Mouse (Mus musculus) heart, embryonic 15.5 days (tissue): ENCODE measurements around the gene Ptpn20. TPM values are rescaled to one million over a fixed set of nuclear protein-coding genes. Genes with fewer than 3 reads are reported as not detected.

Source experiments
- ATAC-seq: fragments of 200-750 bp; cut with Nextera tagmentation; replicated peaks from 2 replicates; pipeline ENCODE4 v1.8.0; 2017; ENCODE audit warnings: low read depth, moderate TSS enrichment; ENCODE audit not compliant: insufficient number of reproducible peaks, insufficient read depth, low FRiP score
- H3K27ac ChIP-seq: fragments of 300-500 bp; sonication (generic); 2 replicates; pipeline ENCODE4 v1.5.1; 2015; ENCODE audit warnings: mild to moderate bottlenecking, inconsistent platforms
- H3K27me3 ChIP-seq: fragments of 300-500 bp; sonication (generic); 2 replicates; pipeline ENCODE4 v1.6.1; 2015; ENCODE audit warnings: inconsistent platforms
- H3K36me3 ChIP-seq: fragments of 300-500 bp; sonication (generic); 2 replicates; pipeline ENCODE4 v1.6.1; 2015; ENCODE audit warnings: mild to moderate bottlenecking, inconsistent platforms
- H3K4me1 ChIP-seq: fragments of 300-500 bp; sonication (generic); replicated peaks from 2 replicates; pipeline ENCODE4 v1.6.1; 2015; ENCODE audit warnings: inconsistent platforms
- H3K4me2 ChIP-seq: fragments of 300-500 bp; sonication (generic); 2 replicates; pipeline ENCODE4 v1.6.1; 2015; ENCODE audit warnings: inconsistent platforms, mild to moderate bottlenecking, moderate library complexity
- H3K4me3 ChIP-seq: fragments of 300-500 bp; sonication (generic); 2 replicates; pipeline ENCODE4 v1.5.1; 2015; ENCODE audit warnings: mild to moderate bottlenecking, inconsistent platforms
- H3K9ac ChIP-seq: fragments of 300-500 bp; sonication (generic); 2 replicates; pipeline ENCODE4 v1.6.1; 2015; ENCODE audit warnings: mild to moderate bottlenecking, inconsistent platforms
- H3K9me3 ChIP-seq: fragments of 300-500 bp; sonication (generic); replicated peaks from 2 replicates; pipeline ENCODE4 v1.6.1; 2016; ENCODE audit warnings: inconsistent platforms
- WGBS: fragments of 180-500 bp; shearing (Covaris S2); methylation state at CpG from one replicate; pipeline ENCODE4 v1.1.7; 2015; ENCODE audit warnings: mixed read lengths; 5-methylcytosine and 5-hydroxymethylcytosine counted together
- polyA plus RNA-seq: library from polyadenylated mRNA; unstranded; fragments of >200 nt; fragmentation: Nextera tagmentation; extraction: Ambion mirVana; gene quantifications from 2 replicates; pipeline ENCODE4 v1.2.1, GENCODE M21; 2015

Ptpn20 gene
- polyA plus RNA-seq, 1 experiment from 2014 or later = 0.05 TPM

DNA sequence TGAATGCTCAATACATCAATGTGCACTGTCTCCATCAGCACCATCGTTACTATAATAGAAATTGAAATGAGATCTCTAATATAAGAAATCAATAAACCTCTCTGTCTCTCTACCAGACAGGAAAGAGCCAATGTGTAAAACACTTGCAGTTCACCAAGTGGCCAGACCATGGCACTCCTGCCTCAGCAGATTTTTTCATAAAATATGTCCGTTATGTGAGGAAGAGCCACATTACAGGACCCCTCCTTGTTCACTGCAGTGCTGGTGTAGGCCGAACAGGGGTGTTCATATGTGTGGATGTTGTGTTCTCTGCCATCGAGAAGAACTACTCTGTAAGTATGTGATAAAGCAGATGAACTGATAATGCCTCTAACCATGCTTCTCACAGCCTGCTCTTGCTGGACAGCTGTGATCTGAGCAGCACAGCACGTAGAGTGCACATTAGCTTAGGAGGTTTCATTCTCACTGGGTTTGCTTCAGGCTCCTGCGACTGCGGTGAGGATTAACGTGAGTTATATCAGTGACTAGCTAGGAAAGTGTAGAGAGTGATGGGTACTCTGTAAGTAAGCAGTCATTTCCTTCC, 43.9 kb downstream of the Ptpn20 start:
- H3K9me3 ChIP-seq = no peaks in the 10 kb centered on the region
- no peak for ATAC-seq
- H3K36me3 ChIP-seq = no peaks in the 10 kb centered on the region
- H3K9ac ChIP-seq = no peak overlapping the region
- H3K4me1 ChIP-seq = no peaks in the 10 kb centered on the region
- no peak overlapping the region for H3K27ac ChIP-seq
- H3K4me3 ChIP-seq = no peak overlapping the region
- H3K4me2 ChIP-seq = no peak overlapping the region
- no peaks in the 10 kb centered on the region for H3K27me3 ChIP-seq
- 58% methylated on average over 8 of the region's 8 CpGs for WGBS

- WGBS = 81% methylated on average over 4 of the region's 4 CpGs
- Histone ChIP-seq H3K36me3 (no peaks in the 10 kb centered on the region), H3K4me1 (no peaks in the 10 kb centered on the region), H3K9ac (no peak overlapping the region), H3K27me3 (no peaks in the 10 kb centered on the region), H3K9me3 (no peaks in the 10 kb centered on the region), H3K4me3 (no peak overlapping the region), H3K27ac (no peak overlapping the region), H3K4me2 (no peak overlapping the region)
- ATAC-seq = no peak
These were observed 45.3 kb downstream of the Ptpn20 start for GRCm38 (mm10) chr14:33634354-33634753.

DNA sequence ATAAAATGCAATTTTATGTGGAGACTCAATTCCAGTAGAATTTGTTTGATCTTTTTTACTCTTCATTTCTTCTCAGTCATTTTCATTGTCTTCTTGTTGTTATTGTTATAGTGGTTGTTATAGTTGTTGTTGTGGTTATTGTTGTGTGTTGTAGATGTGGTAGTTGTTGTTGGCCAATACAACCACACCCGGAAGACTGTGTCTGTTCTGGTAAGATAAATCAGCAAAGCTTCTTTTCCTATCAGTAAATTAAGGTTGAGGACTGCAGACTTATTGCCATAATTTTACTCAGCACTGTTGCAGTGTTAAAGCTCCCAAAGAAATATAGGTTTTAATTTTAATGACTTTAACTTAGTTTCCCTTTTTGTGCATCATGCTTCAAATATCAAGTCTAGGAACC, 45.8 kb downstream of the Ptpn20 start:
- no peak overlapping the region for H3K4me3 ChIP-seq
- no peaks in the 10 kb centered on the region for H3K36me3 ChIP-seq
- H3K27ac ChIP-seq = no peak overlapping the region
- H3K27me3 ChIP-seq = no peaks in the 10 kb centered on the region
- 85% methylated on average over 1 of the region's 1 CpGs for WGBS
- H3K4me1 ChIP-seq = no peaks in the 10 kb centered on the region
- ATAC-seq = no peak
- no peaks in the 10 kb centered on the region for H3K9me3 ChIP-seq
- H3K4me2 ChIP-seq = no peak overlapping the region
- H3K9ac ChIP-seq = no peak overlapping the region

- H3K4me2 ChIP-seq = no peak overlapping the region
- ATAC-seq = no peak
- no peaks in the 10 kb centered on the region for H3K36me3 ChIP-seq
- H3K27me3 ChIP-seq = no peaks in the 10 kb centered on the region
- no peak overlapping the region for H3K4me3 ChIP-seq
- H3K4me1 ChIP-seq = no peaks in the 10 kb centered on the region
- no peak overlapping the region for H3K9ac ChIP-seq
- 79% methylated on average over 5 of the region's 5 CpGs for WGBS
- no peak overlapping the region for H3K27ac ChIP-seq
- H3K9me3 ChIP-seq = no peaks in the 10 kb centered on the region
These were observed 50.4 kb downstream of the Ptpn20 start for GRCm38 (mm10) chr14:33639357-33639756.

DNA sequence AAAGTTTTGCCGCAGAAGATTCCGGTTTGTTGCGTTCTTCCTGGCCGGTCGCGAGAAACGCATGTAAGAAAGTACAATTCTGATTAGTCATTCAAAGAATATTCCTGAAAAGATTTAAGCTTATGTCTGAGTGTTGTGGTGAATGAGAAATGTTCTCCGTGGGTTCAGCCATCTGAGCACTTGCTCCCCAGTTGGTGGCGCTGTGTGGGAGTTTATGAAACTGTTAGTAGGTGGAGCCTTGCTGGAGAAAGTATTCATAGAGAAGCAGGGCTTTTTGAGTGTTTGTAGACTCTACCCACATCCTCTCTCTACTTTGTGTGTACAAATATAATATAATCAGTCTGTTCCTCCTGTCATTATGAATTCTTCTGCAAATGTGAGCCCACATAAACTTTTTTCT, 61.7 kb downstream of the Ptpn20 start:
- Histone ChIP-seq H3K4me3 (no peak overlapping the region), H3K4me1 (no peaks in the 10 kb centered on the region), H3K9ac (no peak overlapping the region), H3K27ac (no peak overlapping the region), H3K4me2 (no peak overlapping the region), H3K9me3 (no peaks in the 10 kb centered on the region), H3K36me3 (no peaks in the 10 kb centered on the region), H3K27me3 (no peaks in the 10 kb centered on the region)
- no peak for ATAC-seq
- WGBS = 92% methylated on average over 9 of the region's 9 CpGs

DNA sequence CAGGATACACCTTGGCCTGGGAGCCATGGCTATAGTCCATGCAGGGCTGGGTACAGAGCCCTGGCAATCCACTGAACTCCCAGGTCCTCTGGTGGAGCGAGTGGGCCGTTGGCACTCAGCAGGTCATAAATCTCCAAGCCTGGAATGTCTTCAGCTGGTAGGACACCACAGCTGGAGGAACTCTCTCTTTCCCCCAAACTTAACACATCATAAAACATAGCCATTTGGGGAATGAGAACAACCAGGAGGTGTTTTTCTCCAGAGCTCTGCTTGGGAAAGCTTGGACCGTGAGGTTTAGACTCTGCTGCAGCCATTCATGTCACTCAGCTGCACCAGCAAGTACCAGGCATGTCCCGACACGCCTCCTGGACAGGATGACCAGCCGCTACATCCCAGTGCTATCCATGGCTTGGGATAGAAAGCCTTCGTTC, 68.5 kb downstream of the Ptpn20 start:
- no peak overlapping the region for H3K27ac ChIP-seq
- H3K27me3 ChIP-seq = no peaks in the 10 kb centered on the region
- no peaks in the 10 kb centered on the region for H3K36me3 ChIP-seq
- 72% methylated on average over 7 of the region's 7 CpGs for WGBS
- H3K4me1 ChIP-seq = no peaks in the 10 kb centered on the region
- no peaks in the 10 kb centered on the region for H3K9me3 ChIP-seq
- H3K9ac ChIP-seq = no peak overlapping the region
- H3K4me3 ChIP-seq = no peak overlapping the region
- no peak for ATAC-seq
- H3K4me2 ChIP-seq = no peak overlapping the region

DNA sequence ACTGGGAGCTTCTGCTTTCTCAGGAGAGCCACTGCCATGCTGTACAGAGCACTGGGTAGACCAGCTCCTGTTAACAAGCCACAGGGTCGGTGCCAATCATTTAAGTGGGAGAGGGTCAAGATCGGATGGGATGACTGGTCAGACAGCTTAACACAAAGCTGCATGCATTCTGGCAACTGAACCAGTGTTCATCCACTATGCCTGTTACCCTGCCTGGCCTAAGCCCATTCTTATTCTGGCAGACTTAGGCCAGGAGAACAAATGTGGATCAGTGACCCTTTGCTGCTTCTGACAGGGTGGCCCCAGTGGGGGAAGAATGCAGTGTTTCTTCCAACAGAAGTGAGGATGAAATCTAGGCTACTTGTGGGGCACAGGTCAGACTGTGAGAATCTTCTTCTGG, 69.3 kb downstream of the Ptpn20 start:
- Histone ChIP-seq H3K4me1 (no peaks in the 10 kb centered on the region), H3K9me3 (no peaks in the 10 kb centered on the region), H3K4me3 (no peak overlapping the region), H3K27ac (no peak overlapping the region), H3K27me3 (no peaks in the 10 kb centered on the region; the same call in 1 of the 2 replicates), H3K4me2 (no peak overlapping the region), H3K9ac (no peak overlapping the region), H3K36me3 (no peaks in the 10 kb centered on the region)
- ATAC-seq = no peak
- WGBS = 63% methylated on average over 2 of the region's 2 CpGs

DNA sequence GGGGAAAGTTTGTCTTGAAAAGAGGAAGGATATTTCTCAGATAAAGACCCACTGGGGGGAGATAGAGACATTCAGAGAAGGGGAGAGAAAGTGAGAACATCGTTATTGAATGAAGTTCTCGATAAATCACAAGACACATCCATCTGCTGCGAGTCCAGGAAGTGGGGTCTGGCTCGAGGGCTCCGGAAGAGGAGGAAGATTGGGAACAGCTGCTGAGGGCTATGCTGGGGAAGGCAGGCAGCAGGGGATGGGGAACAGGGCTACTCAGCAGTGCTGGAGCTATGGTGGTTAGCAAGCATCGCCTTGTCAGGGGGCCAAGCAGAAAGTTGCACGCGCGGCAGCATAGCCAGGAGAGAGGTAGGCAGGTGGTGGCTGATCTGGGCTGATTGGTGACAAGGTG, 73.1 kb downstream of the Ptpn20 start:
- Histone ChIP-seq H3K27me3 (no peaks in the 10 kb centered on the region; the same call in 1 of the 2 replicates), H3K4me1 (no peaks in the 10 kb centered on the region), H3K4me2 (no peak overlapping the region), H3K27ac (no peak overlapping the region), H3K9ac (no peak overlapping the region), H3K4me3 (no peak overlapping the region), H3K36me3 (no peaks in the 10 kb centered on the region), H3K9me3 (no peaks in the 10 kb centered on the region)
- 44% methylated on average over 9 of the region's 9 CpGs for WGBS
- no peak for ATAC-seq

- no peaks in the 10 kb centered on the region for H3K9me3 ChIP-seq
- no peak overlapping the region for H3K4me3 ChIP-seq
- H3K4me1 ChIP-seq = no peaks in the 10 kb centered on the region
- H3K27ac ChIP-seq = no peak overlapping the region
- no peaks in the 10 kb centered on the region for H3K36me3 ChIP-seq
- no peak overlapping the region for H3K9ac ChIP-seq
- WGBS = 82% methylated on average over 6 of the region's 6 CpGs
- H3K27me3 ChIP-seq = no peaks in the 10 kb centered on the region; the same call in 1 of the 2 replicates
- ATAC-seq = no peak
- no peak overlapping the region for H3K4me2 ChIP-seq
These were observed 77.3 kb downstream of the Ptpn20 start for GRCm38 (mm10) chr14:33666301-33666700.

GRCm38 (mm10) chr14:33669891-33670290, 80.9 kb downstream of the Ptpn20 start:
- WGBS = 81% methylated on average over 11 of the region's 11 CpGs
- Histone ChIP-seq H3K9me3 (no peaks in the 10 kb centered on the region), H3K27me3 (peaks cover 3% of the 10 kb centered on the region; the same call in 1 of the 2 replicates), H3K27ac (no peak overlapping the region), H3K36me3 (no peaks in the 10 kb centered on the region), H3K9ac (no peak overlapping the region), H3K4me3 (no peak overlapping the region), H3K4me2 (no peak overlapping the region), H3K4me1 (no peaks in the 10 kb centered on the region)
- ATAC-seq = no peak

DNA sequence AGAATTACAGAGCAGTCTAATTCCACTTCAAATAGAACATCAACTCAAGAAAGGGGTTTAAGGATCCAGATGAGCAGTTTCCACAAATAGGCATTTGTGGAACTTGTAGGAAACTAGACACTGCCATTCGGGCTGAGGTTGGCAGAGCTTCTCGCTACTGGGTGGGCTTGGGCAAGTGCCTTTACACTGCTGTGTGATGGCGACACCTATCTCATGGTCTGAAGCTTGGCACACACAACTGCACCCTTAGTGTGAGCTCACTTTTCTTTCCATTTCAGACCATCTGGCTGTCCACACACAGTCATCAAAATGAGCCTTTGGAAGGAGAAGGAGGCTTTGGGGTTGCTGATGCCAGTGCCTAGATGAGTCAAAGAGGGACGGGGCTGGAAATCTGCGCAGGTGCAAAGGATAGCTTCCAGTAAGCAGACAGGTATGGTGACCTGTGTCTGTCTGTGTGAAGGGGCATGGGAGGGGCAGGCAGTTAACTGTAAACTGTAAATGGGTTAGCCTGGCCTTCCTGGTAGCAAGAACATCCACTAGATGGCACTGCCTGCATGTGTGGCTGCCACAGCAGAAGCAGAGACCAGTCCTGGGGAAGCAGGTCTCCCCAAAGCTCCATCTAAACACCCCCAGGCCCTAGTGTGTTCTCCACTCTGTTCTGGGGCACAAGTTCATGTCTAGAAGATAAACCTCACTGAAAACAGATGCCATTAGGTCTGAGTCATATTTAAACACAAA, 84.5 kb downstream of the Ptpn20 start:
- H3K27ac ChIP-seq = no peak overlapping the region

DNA sequence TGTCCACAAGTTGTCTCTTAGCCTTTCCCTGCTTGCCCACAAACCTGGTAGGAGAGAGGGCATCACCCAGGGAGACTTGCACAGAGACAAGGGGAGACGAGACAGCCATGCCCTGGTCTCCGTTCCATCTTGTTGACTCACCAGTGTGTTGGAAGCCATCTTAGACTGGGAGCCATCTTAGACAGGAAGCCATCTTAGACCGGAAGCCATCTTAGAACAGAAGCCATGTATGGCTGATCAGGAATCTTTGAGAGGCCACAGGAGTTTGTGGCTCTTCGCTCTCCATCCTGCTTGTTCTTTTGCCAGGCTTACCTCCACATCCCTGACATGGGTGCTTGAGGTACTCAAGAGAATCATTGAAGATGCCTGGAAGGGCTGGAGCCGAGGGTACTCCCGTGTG, 89.0 kb downstream of the Ptpn20 start:
- H3K27me3 ChIP-seq = peaks cover 3% of the 10 kb centered on the region; the same call in 1 of the 2 replicates

More for the DNA sequence above, 84.5 kb downstream of the Ptpn20 start:
- H3K27me3 ChIP-seq = peaks cover 3% of the 10 kb centered on the region; the same call in 1 of the 2 replicates
- H3K4me3 ChIP-seq = no peak overlapping the region
- H3K9me3 ChIP-seq = no peaks in the 10 kb centered on the region
- ATAC-seq = no peak
- H3K36me3 ChIP-seq = no peaks in the 10 kb centered on the region
- no peaks in the 10 kb centered on the region for H3K4me1 ChIP-seq
- no peak overlapping the region for H3K9ac ChIP-seq
- no peak overlapping the region for H3K4me2 ChIP-seq
- WGBS = 68% methylated on average over 5 of the region's 5 CpGs

More for the DNA sequence above, 89.0 kb downstream of the Ptpn20 start:
- ATAC-seq = no peak
- H3K9ac ChIP-seq = no peak overlapping the region
- no peak overlapping the region for H3K4me3 ChIP-seq
- no peak overlapping the region for H3K27ac ChIP-seq
- H3K4me2 ChIP-seq = no peak overlapping the region
- no peaks in the 10 kb centered on the region for H3K9me3 ChIP-seq
- H3K4me1 ChIP-seq = 0 out of 2 replicates have a peak, but pooled peaks cover 2% of the 10 kb centered on the region
- 88% methylated on average over 6 of the region's 6 CpGs for WGBS
- H3K36me3 ChIP-seq = no peaks in the 10 kb centered on the region
